Mouse (Mus musculus): ENCODE measurements around the gene Rprd1b. TPM values are rescaled to one million over a fixed set of nuclear protein-coding genes. Genes with fewer than 3 reads are reported as not detected.

Gene Rprd1b
- polyA plus RNA-seq, 1 experiment from 2014 or later, result 48.2 TPM

DNA sequence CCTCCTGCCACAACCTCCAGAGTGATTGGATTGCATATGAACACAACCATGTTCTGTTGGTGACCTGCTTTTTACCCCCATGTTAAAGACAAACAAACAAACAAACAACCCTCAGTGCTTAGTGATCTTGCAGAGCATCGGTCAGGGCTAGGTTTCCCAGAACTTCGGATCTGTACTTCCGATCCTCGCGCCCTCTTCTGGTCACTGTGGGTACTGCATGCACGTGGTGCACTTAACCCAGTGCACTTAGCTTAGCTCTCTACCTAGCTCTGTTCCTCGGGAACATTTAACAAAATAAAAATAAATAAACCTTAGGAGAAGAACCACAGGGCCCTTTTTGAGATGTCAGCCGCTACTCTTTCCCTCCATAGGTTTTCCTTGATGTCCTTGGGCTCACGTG, 152.5 kb downstream of the Rprd1b start:
- Histone ChIP-seq H3K36me3 (ENCODE audit: control insufficient read depth, insufficient read depth, low read length) (no peaks in the 10 kb centered on the region), H3K4me1 (replicated peaks; ENCODE audit: control insufficient read depth, insufficient read depth, low read length) (peaks cover 11% of the 10 kb centered on the region), H3K4me3 (ENCODE audit: low read depth, low read length) (no peak overlapping the region), H3K4me2 (no peak overlapping the region), H3K9ac (ENCODE audit: low read depth, low read length) (no peak overlapping the region), H3K27me3 (replicated peaks; ENCODE audit: control insufficient read depth, insufficient read depth, low read length) (peaks cover 10% of the 10 kb centered on the region; the same call in 1 of the 2 replicates), H3K9me3 (ENCODE audit: control insufficient read depth, low read length) (no peaks in the 10 kb centered on the region), H3K27ac (ENCODE audit: low read depth, low read length) (no peak overlapping the region)
- no peak; the same call in 1 of the 2 replicates for ATAC-seq (replicated peaks; ENCODE audit: low FRiP score)
- WGBS, result 39% methylated on average over 9 of the region's 9 CpGs
- DNase-seq (ENCODE audit: low spot score), result peak; percentile 56

Other genes with a start within 250 kb of the Rprd1b start
- gene Vstm2l, start 113.8 kb upstream of the Rprd1b start, polyA plus RNA-seq (2014; fragmentation: Nextera tagmentation; extraction: Ambion mirVana), result 0.52 and 0.70 TPM in 2 replicates
- gene Tti1, start 64 bp upstream of the Rprd1b start, polyA plus RNA-seq (2014; fragmentation: Nextera tagmentation; extraction: Ambion mirVana), result 30.2 and 34.3 TPM in 2 replicates
- gene Tgm2, start 117.9 kb downstream of the Rprd1b start, polyA plus RNA-seq (2014; fragmentation: Nextera tagmentation; extraction: Ambion mirVana), result 49.5 and 49.7 TPM in 2 replicates
- 0.53 and 0.81 TPM in 2 replicates for gene D630003M21Rik, start 200.7 kb downstream of the Rprd1b start, polyA plus RNA-seq (2014; fragmentation: Nextera tagmentation; extraction: Ambion mirVana)
- gene Bpi, start 229.6 kb downstream of the Rprd1b start, polyA plus RNA-seq (2014; fragmentation: Nextera tagmentation; extraction: Ambion mirVana), result not detected in 2 replicates

Data from liver, embryonic 11.5 days (tissue).